Mouse (Mus musculus) heart, adult 2 months (tissue): ENCODE results near the gene Cep170. TPM values are rescaled to one million over a fixed set of nuclear protein-coding genes. Genes with fewer than 3 reads are reported as not detected.

Source experiments
- DNase-seq, 2 experiments: peaks; one replicate each; pipeline ENCODE4 v3.0.0; 2021
- H3K27ac ChIP-seq: fragments of 200-600 bp; 2 replicates; pipeline ENCODE4 v1.8.1; 2022
- H3K27me3 ChIP-seq: fragments of 200-500 bp; 2 replicates; pipeline ENCODE4 v1.6.1; 2012; ENCODE audit warnings: mild to moderate bottlenecking, low read length, inconsistent platforms, mixed read lengths; ENCODE audit not compliant: control insufficient read depth, insufficient read depth
- H3K36me3 ChIP-seq: fragments of 200-500 bp; 2 replicates; pipeline ENCODE4 v1.6.1; 2012; ENCODE audit warnings: low read length, inconsistent platforms; ENCODE audit not compliant: control insufficient read depth, insufficient read depth
- H3K4me1 ChIP-seq: fragments of 200-500 bp; 2 replicates; pipeline ENCODE4 v1.6.1; 2011; ENCODE audit warnings: low read length; ENCODE audit not compliant: control insufficient read depth, insufficient read depth
- H3K4me3 ChIP-seq: fragments of 200-600 bp; 2 replicates; pipeline ENCODE4 v1.8.1; 2022
- H3K79me2 ChIP-seq: fragments of 200-500 bp; replicated peaks from 2 replicates; pipeline ENCODE4 v1.6.1; 2012; ENCODE audit warnings: mild to moderate bottlenecking, inconsistent platforms, low read length, moderate library complexity, mixed read lengths; ENCODE audit not compliant: control insufficient read depth, insufficient read depth
- H3K9ac ChIP-seq: fragments of 200-500 bp; 2 replicates; pipeline ENCODE4 v1.6.1; 2012; ENCODE audit warnings: low read depth, mild to moderate bottlenecking, control low read depth, inconsistent platforms, low read length, mixed read lengths
- CTCF ChIP-seq: fragments of 200-600 bp; IDR thresholded peaks from 2 replicates; pipeline ENCODE4 v1.8.1; 2022; ENCODE audit warnings: antibody characterized with exemption, mild to moderate bottlenecking, moderate library complexity
- EP300 ChIP-seq: fragments of 200-500 bp; IDR thresholded peaks from 2 replicates; pipeline ENCODE4 v1.6.1; 2011; ENCODE audit warnings: low read depth, low read length, control low read depth; ENCODE audit not compliant: insufficient read depth
- POLR2A ChIP-seq: fragments of 200-500 bp; IDR thresholded peaks from 2 replicates; pipeline ENCODE4 v1.6.1; 2011; ENCODE audit warnings: mild to moderate bottlenecking, low read depth, low read length, control low read depth; ENCODE audit not compliant: insufficient read depth
- WGBS: fragments of 180-500 bp; shearing (Covaris S2); methylation state at CpG from one replicate; pipeline ENCODE4 v1.1.7; 2018; 5-methylcytosine and 5-hydroxymethylcytosine counted together
- intact Hi-C: fragments of 180-260 bp; cut with DNase I; formaldehyde crosslinking; loops from one replicate; pipeline ENCODE4 v1.15.1; 2025
- polyA plus RNA-seq: library from polyadenylated mRNA; depleted of rRNA; stranded (reverse); fragments of >200 nt; gene quantifications from 2 replicates; pipeline ENCODE4 v1.2.3, GENCODE M21; 2012
- total RNA-seq, 2 experiments: library from RNA; stranded (reverse); gene quantifications; 2 replicates each; pipeline ENCODE4 v1.2.3; 2021

Gene Cep170
- total and polyA plus RNA-seq, 3 experiments, result 5.8 to 22.9 (median 17.8) TPM

GRCm38 (mm10) chr1:176760673-176761072, 53.2 kb downstream of the Cep170 start:
- peaks cover 3% of the 10 kb centered on the region for H3K36me3 ChIP-seq
- WGBS, result 98% methylated on average over 1 of the region's 1 CpGs
- H3K27ac ChIP-seq, result no peak overlapping the region
- H3K27me3 ChIP-seq, result no peaks in the 10 kb centered on the region
- no peak overlapping the region for H3K9ac ChIP-seq
- H3K4me3 ChIP-seq, result no peak overlapping the region
- no peak for DNase-seq
- intact Hi-C loops, result no loop called here
- no peaks in the 10 kb centered on the region for H3K79me2 ChIP-seq
- H3K4me1 ChIP-seq, result no peaks in the 10 kb centered on the region
- no peak for TF ChIP-seq CTCF
- no peak for TF ChIP-seq POLR2A
- no peak for TF ChIP-seq EP300

- Histone ChIP-seq H3K27me3 (no peaks in the 10 kb centered on the region), H3K4me3 (no peak overlapping the region), H3K36me3 (peaks cover 3% of the 10 kb centered on the region), H3K27ac (no peak overlapping the region), H3K79me2 (no peaks in the 10 kb centered on the region), H3K9ac (no peak overlapping the region), H3K4me1 (no peaks in the 10 kb centered on the region)
- DNase-seq, result no peak
- intact Hi-C loops, result no loop called here
- WGBS, result 83% methylated on average over 9 of the region's 9 CpGs
- TF ChIP-seq POLR2A, result no peak
- no peak for TF ChIP-seq EP300
- no peak for TF ChIP-seq CTCF
Measured at GRCm38 (mm10) chr1:176755586-176755985, 58.3 kb downstream of the Cep170 start.

DNA sequence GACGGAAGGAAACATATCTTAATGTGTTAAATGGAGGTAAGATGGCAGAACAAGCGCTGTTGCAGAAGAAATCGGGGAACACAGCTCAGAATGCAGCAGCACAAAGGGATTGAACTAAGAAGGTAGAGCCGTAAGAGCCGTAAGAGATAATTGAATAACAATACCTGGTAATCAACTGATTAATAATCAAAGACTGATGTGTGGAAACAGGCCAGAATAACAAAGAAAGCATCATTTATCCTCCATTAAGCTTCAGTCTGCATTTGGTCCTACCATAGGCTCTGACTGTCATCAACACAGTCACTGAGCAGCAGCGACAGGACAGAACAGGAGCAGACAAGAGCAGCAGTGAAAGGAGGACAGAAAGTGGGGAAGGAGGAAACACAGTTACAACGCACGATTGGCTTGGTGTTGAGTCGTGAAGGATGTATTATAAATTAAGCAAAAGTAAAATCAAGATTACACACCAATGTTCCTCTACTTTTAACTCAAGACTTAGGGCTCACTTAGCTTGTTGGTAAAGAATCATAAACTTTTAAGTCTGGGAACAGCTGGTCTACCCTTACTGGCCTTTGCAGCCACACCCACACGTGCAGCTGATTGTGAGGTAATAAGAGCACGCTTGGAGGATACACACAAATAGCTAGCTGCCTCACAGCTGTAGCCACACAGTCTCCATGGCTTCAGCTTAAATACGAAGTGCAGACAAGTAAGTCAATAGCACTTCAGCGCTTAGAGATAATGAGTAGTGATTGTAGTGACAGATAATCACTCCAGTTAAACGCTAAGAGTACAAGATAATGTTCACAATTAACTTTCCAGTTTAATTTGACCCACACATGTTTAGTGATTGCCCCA, 59.8 kb downstream of the Cep170 start:
- TF ChIP-seq EP300, result no peak
- no peak for TF ChIP-seq POLR2A
- no peak for TF ChIP-seq CTCF
- DNase-seq, result no peak
- Histone ChIP-seq H3K79me2 (no peaks in the 10 kb centered on the region), H3K4me1 (no peaks in the 10 kb centered on the region), H3K27me3 (no peaks in the 10 kb centered on the region), H3K9ac (no peak overlapping the region), H3K36me3 (peaks cover 3% of the 10 kb centered on the region), H3K27ac (no peak overlapping the region), H3K4me3 (no peak overlapping the region)
- 70% methylated on average over 14 of the region's 14 CpGs for WGBS
- intact Hi-C loops, result no loop called here

DNA sequence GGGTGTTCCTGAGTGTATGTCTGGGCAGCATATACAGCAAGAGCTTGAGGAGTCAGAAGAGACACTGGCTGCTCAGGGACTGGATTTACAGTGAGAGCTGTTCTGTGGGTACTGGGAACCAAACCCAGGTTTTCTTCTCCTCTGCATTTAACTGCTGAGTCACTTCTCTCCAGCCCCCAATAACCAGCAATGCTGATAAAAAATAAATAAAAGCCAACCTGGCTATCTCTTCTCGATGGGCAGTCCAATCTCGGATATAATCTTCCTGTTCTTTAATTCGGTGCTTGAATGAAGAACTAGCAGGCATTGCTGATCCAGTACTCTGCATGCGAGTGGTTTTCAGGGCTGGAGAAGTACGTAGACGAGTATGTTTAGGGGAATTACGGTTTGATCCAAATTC, 64.2 kb downstream of the Cep170 start:
- no peak overlapping the region for H3K4me3 ChIP-seq
- H3K27ac ChIP-seq, result no peak overlapping the region
- no peak for DNase-seq
- H3K27me3 ChIP-seq, result no peaks in the 10 kb centered on the region
- TF ChIP-seq CTCF, result no peak
- no peak for TF ChIP-seq EP300
- no peak for TF ChIP-seq POLR2A
- H3K36me3 ChIP-seq, result no peaks in the 10 kb centered on the region
- no peak overlapping the region for H3K9ac ChIP-seq
- WGBS, result 92% methylated on average over 7 of the region's 7 CpGs
- no peaks in the 10 kb centered on the region for H3K4me1 ChIP-seq
- no peaks in the 10 kb centered on the region for H3K79me2 ChIP-seq
- intact Hi-C loops, result no loop called here

- no peak for DNase-seq
- no peaks in the 10 kb centered on the region for H3K79me2 ChIP-seq
- 44% methylated on average over 2 of the region's 2 CpGs for WGBS
- H3K9ac ChIP-seq, result no peak overlapping the region
- no peaks in the 10 kb centered on the region; the same call in 1 of the 2 replicates for H3K36me3 ChIP-seq
- H3K4me3 ChIP-seq, result no peak overlapping the region
- intact Hi-C loops, result no loop called here
- H3K4me1 ChIP-seq, result no peaks in the 10 kb centered on the region; the same call in 1 of the 2 replicates
- no peak overlapping the region for H3K27ac ChIP-seq
- no peaks in the 10 kb centered on the region for H3K27me3 ChIP-seq
- TF ChIP-seq EP300 (no peak), POLR2A (no peak), CTCF (no peak)
Measured at GRCm38 (mm10) chr1:176732834-176733233, 81.0 kb downstream of the Cep170 start.

DNA sequence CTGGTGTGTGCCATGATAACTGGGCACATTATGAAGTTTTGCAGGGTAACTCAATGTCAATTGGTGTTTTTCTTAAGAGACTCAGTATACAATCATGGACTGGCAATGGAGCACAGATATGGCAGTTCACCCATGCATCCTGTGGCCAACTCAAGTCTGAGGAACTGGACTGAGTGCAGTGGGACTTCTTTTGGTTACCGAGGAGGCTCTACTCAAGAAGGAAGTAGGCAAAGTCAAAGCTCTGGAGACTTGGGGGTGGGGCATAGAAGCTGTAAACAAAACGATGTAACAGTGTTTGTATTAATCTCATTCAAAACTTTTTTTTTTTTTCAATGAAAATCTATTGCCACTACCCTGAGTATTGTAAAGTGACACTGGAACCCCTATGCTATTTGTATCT, 83.3 kb downstream of the Cep170 start:
- Histone ChIP-seq H3K36me3 (no peaks in the 10 kb centered on the region; the same call in 1 of the 2 replicates), H3K27ac (no peak overlapping the region), H3K4me3 (no peak overlapping the region), H3K4me1 (no peaks in the 10 kb centered on the region; the same call in 1 of the 2 replicates), H3K79me2 (no peaks in the 10 kb centered on the region), H3K27me3 (no peaks in the 10 kb centered on the region), H3K9ac (no peak overlapping the region)
- no peak for DNase-seq
- WGBS, result 60% methylated on average over 2 of the region's 2 CpGs
- intact Hi-C loops, result no loop called here
- TF ChIP-seq POLR2A, result no peak
- TF ChIP-seq CTCF, result no peak
- no peak for TF ChIP-seq EP300
